Mouse (Mus musculus) gonadal fat pad, adult 2 months (tissue): ENCODE results near the gene Rimbp3. TPM values are rescaled to one million over a fixed set of nuclear protein-coding genes. Genes with fewer than 3 reads are reported as not detected.
"Not testable (repeated sequence)": the region's sequence is repeated elsewhere in the genome, so short reads cannot be mapped to it uniquely, and the experiment has no call there.

ENCODE experiments used
- DNase-seq: peaks from one replicate; pipeline ENCODE4 v3.0.0-alpha.2; 2012; ENCODE audit warnings: low read depth
- polyA plus RNA-seq: library from polyadenylated mRNA; depleted of rRNA; stranded (reverse); fragments of >200 nt; gene quantifications from 2 replicates; pipeline ENCODE4 v1.2.3, GENCODE M21; 2012

Gene Rimbp3
- polyA plus RNA-seq, 1 experiment: 0.36 TPM

DNA sequence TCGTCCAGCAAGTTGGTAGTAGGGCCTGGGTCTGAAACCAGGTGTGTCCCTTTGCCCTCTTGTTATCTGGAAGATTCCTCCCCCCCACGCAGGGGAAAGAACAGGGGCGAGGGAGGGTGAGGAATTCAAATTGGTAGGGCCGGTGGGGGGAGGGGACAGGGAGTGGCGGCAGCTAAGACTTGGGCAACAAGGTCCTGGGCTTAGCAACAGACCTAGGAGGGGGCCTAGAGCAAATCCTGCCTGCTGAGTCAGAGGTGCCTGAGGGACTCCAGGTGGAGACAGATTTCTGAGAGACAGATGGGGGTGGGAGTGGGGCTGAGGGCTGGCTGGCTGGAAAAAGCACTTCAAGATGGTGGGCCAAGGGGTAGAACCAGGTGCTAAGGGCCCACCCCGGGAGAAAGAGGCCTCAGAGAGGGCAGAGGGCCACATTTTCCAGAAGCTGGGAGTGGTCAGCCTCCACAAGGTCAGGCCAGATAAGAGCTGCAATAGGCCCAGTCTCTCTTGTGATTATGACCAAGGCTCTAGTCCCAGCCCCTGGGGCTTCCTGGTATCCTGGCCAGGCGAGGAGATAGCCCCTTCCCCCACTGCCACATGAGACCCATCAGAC, 11.8 kb downstream of the Rimbp3 start:
- no peak for DNase-seq

DNA sequence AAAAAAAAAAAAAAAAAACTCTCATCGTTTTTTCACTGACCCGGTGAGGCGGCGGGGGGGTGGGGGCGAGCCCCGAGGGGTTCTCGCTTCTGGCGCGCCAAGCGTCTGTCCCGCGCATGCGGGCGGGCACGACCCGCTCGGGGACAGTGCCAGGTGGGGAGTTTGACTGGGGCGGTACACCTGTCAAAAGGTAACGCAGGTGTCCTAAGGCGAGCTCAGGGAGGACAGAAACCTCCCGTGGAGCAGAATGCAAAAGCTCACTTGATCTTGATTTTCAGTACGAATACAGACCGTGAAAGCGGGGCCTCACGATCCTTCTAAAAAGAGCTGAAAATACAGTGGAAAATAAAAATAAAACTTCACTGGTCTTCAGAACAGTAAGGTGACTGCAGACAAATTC, 13.8 kb downstream of the Rimbp3 start:
- no peak for DNase-seq

DNA sequence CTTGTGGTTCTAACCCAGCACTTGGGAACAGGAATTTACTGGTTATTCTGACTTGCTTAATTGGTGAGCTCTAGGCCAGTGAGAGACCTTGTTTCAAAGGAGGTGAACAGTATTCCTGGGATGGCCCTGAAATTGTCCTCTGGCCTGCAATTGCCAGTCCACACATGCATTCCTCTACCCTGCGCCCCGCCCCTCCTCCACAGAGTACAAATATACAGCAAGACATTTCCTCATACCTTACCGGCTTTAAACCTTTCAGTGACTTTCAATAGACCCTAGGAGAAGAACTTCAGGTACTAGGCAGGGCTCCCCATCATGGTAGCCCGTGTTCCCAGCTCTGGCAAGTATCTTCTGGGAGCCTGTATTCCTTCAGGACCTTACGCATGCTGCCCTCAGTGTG, 17.2 kb downstream of the Rimbp3 start:
- no peak for DNase-seq

DNA sequence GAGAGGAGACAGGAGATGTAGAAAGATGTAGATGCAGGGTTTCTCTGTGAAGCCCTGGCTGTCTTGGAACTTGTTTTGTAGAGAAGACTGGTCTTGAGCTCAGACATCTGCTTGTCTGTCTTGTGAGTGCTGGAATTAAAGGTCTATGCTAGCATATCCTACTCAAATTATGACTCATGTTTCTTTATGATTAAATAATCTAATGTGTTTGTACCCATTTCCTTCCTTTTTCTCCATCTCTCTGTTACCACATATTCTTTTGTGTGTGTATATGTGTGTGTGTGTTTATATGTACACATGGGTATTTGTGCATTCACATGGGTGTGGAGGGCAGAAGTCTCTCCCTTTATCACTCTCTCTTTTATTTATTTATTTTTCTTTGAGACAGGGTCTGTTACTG, 18.1 kb downstream of the Rimbp3 start:
- no peak for DNase-seq

DNA sequence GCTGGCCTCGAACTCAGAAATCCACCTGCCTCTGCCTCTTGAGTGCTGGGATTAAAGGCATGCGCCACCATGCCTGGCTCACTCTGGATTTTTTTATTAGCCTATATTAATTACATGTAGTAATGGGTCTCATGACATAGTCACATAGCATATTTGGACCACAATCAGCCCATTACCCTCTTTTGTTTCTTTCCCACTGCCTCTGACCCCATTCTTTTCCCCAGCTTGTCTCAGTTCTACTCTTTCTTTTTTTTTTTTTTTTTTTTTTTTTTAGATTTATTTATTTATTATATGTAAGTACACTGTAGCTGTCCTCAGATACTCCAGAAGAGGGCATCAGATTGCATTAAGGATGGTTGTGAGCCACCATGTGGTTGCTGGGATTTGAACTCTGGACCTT, 23.1 kb downstream of the Rimbp3 start:
- DNase-seq: not testable (repeated sequence)

DNA sequence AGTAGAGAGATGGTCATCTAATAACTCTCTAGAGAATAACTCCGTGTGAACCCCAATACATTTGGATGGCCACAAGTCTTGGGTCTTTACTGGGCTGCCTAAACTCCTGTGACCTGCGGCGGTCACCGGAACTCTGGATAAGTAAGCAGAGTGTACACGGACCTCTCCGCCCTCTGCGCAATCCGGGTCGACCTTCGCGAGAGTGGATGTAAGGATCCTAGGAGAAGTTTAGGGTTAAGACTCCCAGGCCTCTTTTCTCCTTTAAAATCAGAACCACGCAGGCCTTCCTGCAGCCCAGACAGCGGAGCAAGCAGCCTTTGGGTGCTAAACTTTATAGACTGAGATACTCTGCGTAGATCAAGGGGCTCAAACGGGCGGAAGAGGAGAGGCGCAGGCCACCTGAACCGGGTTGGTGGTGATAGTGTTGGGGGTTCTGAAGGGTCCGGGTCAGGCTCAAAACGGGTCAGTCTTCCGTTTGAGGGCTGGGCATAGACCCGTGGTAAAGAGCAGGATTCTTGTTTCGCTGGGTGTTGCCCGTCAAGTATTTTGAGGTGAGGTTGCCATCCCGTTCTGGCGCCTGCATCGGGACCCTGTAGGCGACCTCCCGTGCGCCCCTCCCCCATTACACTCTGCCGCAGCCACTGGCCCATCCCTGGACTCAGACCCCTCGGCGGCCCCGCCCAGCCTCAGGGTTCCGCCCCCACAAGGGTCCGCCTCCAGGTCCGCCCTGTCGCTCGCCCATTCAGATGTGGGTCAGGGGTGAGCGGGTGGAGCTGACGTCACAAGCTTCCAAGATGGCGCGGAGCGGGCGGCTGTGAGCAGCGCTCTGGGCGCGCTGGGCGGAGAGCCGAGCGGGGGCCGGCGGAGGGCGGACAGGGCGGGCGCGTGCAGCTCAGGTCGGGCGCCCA, 24.6 kb downstream of the Rimbp3 start, which contains the start of gene Hic2:
TSS of gene Hic2 (plus strand) at position 779 of the 908 bp plus-strand sequence.
- DNase-seq: no peak

DNA sequence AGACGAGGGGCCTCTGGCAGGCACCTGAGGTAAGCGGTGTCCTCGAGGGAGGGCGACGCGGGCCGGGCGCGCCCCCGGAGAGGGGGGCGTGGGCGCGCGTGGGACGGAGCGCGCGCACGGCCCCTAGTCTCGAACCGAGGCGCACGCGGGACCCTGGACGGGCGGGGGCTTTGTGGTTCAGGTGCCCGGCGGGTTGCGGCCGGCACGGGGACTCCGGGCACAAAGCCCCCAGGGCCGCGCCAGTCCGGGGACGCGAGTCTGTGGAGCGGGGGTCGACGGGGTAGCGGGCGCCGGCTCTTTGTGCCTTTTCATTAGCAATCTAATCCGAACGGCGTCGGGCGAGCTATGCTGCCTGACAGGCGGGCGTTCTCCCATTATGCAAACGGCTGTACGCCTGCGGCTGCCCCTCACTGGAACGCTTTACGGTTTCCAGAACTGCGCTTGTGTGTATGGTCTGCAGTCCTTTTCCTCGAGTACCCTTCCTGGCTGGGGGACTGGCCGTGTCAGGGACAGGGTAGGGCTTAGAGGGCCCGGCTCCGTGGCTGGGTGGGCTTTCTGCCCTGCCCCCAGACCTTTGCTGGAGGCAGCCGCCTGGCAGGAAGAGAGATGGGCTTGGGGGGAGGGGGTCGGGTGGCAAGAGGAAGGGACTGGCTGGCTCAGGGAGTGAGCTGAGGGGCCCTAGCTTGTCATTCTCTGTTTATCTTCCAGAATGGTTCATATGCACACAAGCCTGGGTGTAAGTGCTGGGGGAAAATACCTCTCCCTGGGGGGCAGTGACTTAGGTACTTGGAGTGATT, 25.5 kb downstream of the Rimbp3 start:
- no peak for DNase-seq

DNA sequence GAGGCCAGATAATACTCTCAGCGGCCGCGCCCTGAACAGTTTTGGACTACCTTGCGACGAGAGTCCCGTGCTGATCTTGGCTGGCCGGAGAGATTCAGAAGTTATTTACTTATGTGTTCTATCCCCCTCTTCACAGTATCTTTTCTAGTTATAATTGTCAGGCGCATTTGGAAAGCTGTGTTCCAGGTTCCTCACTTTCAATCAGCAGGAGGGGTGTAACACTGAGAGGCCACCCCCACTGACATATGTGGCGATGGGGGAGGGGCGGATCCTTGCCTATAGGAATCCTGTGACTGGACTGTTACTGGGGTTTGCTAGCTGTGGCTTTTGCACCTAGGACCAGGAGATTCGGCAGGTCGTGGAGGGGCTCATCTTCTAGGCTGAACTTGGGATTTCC, 26.1 kb downstream of the Rimbp3 start:
- no peak for DNase-seq

DNA sequence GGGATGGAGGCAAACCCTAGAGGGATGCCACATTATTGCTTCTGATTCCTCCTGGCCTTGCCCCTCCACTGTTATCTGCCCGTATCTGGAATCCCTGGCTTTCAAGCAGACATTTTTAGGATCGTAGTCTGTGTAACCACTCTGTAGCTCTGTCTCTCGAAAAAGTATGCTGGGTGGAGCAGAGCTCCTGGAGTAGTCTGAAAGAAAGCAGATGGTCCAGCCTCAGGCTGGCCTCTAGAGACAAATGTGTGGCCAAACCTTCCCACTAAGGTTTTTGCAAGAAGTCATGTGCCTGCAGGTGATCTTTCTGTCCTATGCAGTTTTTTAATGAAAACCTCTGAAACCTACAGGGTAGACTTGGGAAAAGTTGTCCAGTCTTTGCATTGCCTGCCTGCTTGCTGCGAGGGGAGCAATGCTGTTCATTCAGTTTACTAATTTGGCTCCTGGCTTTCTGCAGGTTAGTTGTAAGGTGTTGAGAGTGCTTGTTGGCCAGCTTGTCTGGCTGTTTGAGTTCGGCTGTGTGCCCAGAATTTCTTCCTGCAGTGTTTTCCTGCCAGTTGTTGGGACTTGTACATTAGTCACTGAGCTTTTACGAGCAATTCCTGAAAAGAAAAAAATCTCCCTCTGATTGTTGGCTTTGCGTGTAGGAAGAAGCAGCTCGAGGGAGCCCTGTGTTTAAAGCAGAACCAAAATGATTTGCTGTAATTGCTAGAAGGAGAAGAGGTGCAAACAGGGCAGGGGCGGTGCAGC, 26.7 kb downstream of the Rimbp3 start:
- DNase-seq: peak; percentile 87

DNA sequence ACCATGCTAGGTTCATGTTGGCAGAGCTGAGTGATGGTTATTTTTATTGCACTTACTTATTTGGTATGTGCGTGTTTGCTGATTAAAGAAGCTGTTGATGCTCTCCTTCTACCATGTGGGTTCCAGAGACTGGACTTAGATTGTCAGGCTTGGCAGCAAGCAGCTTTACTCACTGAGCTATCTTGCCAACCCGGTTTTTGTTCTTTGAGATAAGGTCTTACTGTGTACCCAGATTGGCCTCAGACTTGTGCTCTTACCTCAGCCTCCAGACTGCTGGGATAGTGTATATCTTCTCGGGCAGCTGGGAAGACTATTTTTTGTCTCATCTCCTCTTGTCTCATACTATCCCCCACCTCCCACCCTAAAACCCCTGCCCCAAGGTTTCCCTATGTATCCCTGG, 29.2 kb downstream of the Rimbp3 start:
- no peak for DNase-seq

DNA sequence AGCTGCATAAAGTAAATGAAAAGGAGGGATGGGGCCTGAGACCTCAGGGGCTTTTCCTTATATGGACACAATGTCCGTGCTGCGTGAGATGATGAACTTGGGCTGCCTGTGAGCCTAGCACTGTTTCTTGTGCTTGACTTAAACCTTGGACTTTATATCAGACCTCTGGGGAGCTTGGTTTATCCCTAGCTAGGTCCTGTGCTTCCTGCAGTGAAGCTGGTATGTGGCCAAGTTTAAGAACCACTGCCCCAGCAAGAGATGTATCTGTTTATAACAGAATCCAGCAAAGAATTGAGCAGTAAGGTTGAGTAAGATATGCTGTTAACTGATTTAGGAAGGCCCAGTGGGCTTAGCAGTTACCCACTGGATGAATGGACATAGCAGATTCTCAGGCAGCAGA, 31.0 kb downstream of the Rimbp3 start:
- DNase-seq: no peak

DNA sequence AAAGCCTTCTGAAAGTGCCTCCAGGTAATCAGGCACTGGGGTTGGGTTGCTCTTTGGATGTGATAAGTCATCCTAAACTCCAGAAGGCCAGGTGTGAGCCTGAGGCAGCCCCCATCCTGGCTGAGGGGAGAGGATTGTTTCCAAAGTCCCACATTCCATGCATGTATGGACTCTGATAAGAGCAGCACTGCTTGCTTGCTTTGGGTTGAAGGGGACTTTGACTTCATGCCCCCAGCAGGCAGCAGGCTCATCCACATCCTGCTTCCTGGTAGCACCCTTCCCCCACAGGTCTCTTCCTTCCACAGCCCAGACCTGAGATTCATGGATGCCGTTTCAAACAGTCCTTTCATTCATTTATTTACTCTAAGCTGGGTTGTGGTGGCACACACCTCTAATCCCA, 35.3 kb downstream of the Rimbp3 start:
- no peak for DNase-seq

DNA sequence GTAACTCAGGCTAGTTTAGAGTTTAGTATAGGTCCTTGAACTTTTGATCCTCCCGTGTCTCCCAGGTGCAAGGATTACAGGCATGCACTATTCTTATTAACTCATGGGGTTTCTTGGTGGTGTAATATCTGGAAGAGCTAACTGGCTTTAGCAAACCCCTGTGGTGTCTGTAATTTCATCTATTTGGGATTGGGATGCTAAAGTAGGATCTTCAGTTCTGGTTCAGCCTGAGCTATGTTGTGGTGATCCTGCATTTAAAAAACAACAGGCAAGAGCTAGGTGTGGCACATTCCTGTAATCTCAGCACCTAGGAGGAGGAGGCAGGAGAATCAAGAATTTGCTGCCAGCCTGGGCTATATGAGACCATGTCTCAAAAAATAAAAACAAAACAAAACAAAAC, 36.6 kb downstream of the Rimbp3 start:
- DNase-seq: no peak

DNA sequence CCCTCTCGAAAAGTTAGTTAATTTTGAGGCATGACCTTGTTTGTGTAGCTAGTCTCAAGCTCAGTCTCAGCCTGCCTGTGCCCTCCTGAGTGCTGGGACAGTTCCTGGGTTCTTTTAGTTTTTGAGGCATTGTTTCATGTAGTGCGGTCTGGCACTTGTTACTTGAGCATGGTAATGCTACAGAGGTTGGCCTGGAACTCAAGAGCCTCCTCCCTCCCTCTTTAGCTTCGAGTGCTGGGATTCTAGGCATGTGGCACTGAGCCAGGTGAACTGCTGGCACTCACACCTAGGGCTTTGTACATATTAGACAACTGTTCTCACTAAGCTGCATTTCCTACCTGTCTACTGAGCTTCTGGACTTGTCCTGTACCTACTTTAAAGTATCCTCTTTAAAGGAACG, 39.3 kb downstream of the Rimbp3 start:
- no peak for DNase-seq

DNA sequence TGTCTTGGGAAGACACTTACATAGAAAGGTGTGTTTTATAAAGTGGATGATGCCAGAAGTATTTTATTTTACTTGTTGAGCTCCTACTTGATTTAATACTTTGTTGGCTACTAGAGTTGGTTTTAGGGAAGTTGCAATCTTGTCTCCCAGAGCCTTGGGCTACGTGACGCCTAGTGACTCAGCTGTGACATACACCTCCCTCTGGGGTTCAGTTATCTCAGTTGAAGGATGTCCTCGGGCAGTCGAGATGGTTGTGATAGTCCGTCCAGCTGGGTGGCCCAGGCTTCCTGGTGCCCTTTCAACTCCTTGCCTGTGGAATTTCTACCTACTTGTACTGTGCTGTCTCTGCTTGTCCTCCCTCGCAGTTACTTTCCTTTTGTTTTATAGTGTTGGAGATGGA, 40.7 kb downstream of the Rimbp3 start:
- no peak for DNase-seq

DNA sequence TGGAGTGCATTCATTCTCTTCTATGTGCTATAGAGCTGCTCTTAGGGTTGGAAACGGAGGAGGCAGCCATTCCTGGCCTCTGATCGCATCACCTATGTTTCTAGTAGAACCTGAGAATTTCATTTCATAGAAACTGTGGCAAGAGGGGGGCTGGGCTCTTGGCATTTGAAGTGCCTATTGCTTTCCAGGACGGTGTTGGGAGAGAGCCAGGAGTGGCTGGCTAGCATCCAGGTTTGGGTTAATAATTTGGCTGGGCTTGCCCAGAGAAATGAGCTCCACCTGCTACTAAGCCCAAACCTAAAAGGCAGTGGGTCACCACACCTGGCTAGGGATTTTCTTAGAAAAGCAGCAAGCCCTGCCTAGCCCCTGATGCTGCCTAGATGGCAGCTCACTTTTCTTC, 43.1 kb downstream of the Rimbp3 start:
- DNase-seq: no peak

DNA sequence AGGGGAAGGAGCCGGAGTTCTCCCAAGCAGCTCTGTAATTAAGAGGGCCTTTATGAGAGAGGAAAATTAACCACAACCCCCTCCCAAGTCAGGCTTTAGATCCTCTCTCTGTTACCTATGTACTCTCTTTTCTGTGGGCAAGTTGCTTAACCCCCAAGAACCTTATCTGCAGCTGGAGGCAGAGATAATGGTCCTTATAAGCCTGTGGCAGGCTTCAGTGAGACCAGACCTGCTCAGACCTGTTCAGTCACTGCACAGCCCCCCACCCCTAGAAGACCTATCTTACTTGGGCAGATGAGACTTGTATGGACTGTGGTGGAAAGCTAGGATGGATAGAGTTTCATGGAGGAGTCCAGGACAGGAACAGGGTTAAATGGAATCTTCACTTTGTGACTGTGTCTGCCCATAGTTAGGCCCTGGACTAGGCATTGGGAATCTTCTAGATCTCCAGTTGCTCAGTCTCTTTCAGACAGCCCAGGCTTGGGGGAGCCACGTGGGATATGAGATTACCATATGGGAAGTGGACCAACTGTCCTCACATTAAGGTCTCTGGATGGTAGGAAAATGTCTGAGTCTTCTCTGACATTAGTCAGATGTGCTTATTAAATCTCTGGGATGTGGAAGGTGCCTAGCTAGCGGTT, 43.8 kb downstream of the Rimbp3 start:
- no peak for DNase-seq

DNA sequence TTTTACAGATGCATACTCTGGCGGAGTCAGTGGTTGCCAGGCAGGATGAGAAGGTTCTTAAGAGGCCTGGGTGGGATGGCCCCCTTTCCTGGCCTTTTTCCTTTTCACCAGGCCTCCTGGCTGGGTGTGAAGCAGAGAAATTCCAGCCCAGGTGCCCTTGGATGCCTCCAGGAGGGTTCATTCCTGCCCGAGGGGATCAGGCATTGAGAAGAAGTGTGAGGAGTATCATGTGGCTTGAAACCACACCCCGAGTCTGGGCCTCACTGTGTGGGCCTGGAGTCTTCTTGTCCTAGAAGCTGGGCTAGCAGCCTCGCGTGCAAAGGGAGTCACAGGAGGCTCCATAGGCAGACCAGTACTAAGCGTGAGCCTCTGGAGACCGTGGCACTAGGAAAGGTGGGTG, 44.4 kb downstream of the Rimbp3 start:
- no peak for DNase-seq

DNA sequence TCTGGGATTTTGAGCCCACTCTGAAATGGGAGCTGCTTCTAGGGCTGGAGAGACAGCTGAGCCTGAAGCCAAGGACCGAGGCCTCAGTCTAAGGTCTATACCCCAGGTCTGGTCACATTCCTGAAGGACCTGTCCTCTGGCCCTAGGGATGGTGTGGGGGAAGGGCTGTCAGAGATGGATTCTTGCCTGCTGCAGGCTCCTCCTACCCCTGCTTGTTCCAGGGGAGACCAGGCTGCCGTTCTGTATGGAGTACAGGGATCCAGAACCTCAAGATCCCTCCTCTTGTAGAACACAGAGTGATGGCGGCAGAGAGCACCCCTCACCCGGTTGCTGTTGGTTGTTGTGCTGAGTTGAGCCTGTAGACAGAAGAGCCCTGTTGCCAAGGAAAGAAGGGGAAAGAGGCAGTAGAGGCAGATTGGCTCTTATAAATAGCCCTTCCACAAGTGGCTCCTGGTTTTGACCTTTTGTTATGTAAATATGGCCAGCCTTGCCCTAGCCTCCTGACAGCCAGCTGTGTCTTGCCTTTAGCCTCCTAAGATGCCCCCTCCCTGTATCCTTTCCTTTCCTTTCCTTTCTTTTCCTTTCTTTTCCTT, 45.7 kb downstream of the Rimbp3 start:
- DNase-seq: no peak

DNA sequence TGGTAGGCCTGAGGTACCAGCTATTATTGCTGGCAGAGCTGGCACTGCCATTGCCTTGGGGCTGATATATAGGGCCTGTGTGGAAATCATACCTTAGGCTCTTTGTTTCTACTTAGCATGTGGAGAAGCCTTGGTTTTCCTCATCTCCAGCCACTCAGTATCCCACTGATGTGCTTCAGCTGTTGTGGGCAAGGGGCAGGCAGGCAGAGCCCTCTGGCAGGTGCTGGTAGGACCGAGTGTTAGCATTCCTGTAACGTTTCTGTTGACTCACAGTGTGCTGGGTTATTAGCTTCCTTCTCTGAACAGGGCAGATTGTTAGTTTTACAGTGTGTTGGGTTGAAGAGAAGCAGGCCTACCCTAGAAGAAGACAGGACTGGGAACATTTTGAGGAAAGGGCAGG, 46.9 kb downstream of the Rimbp3 start:
- DNase-seq: no peak

DNA sequence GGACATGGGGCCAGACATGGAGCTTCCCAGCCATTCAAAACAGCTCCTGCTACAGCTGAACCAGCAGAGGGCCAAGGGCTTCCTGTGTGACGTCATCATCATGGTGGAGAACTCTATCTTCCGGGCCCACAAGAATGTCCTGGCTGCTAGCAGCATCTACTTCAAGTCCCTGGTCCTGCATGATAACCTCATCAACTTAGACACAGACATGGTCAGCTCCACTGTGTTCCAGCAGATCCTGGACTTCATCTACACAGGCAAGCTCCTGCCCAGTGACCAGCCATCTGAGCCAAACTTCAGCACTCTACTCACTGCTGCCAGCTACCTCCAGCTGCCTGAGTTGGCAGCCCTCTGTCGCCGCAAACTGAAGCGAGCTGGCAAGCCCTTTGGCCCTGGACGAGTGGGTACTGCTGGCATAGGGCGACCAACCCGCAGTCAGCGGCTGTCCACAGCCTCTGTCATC, 49.0 kb downstream of the Rimbp3 start:
- DNase-seq: no peak
